Mouse (Mus musculus): ENCODE measurements around the gene Gm14743. TPM values are rescaled to one million over a fixed set of nuclear protein-coding genes. Genes with fewer than 3 reads are reported as not detected.
"Not testable (repeated sequence)": the region's sequence is repeated elsewhere in the genome, so short reads cannot be mapped to it uniquely, and the experiment has no call there.

Gene Gm14743
- not detected in 2 replicates for polyA plus RNA-seq (2015; fragmentation: Nextera tagmentation; extraction: Ambion mirVana)

- not testable (repeated sequence) for H3K4me2 ChIP-seq (replicated peaks); H3K4me1 ChIP-seq; H3K9ac ChIP-seq; H3K4me3 ChIP-seq (replicated peaks); ATAC-seq (ENCODE audit: insufficient number of reproducible peaks, low FRiP score, low TSS enrichment, low read depth); H3K27ac ChIP-seq (replicated peaks); H3K36me3 ChIP-seq; H3K9me3 ChIP-seq (replicated peaks); H3K27me3 ChIP-seq
- no CpG with 5 or more reads among the region's 3 CpGs for WGBS
Measured at GRCm38 (mm10) chrX:78245821-78246220, at the start of gene Gm14743. TSS of gene Gm14743 (minus strand) at chrX:78245921.

- no peak overlapping the region for H3K4me3 ChIP-seq (replicated peaks)
- H3K27ac ChIP-seq (replicated peaks), result no peak overlapping the region
Measured at GRCm38 (mm10) chrX:78202829-78203228, 42.9 kb downstream of the Gm14743 start.

GRCm38 (mm10) chrX:78202220-78202619 is 43.5 kb downstream of the Gm14743 start:
- H3K27me3 ChIP-seq; H3K4me2 ChIP-seq (replicated peaks); ATAC-seq (ENCODE audit: insufficient number of reproducible peaks, low FRiP score, low TSS enrichment, low read depth); H3K36me3 ChIP-seq; H3K9ac ChIP-seq; H3K9me3 ChIP-seq (replicated peaks); H3K4me3 ChIP-seq (replicated peaks); H3K27ac ChIP-seq (replicated peaks); H3K4me1 ChIP-seq: not testable (repeated sequence)
- 67% methylated on average over 1 of the region's 1 CpGs for WGBS

More at GRCm38 (mm10) chrX:78202829-78203228, 42.9 kb downstream of the Gm14743 start:
- Histone ChIP-seq H3K9ac (no peak overlapping the region), H3K27me3 (no peaks in the 10 kb centered on the region), H3K36me3 (no peaks in the 10 kb centered on the region), H3K4me1 (no peaks in the 10 kb centered on the region), H3K4me2 (replicated peaks) (no peak overlapping the region), H3K9me3 (replicated peaks) (no peaks in the 10 kb centered on the region)
- ATAC-seq (ENCODE audit: insufficient number of reproducible peaks, low FRiP score, low TSS enrichment, low read depth), result no peak
- 95% methylated on average over 5 of the region's 5 CpGs for WGBS

Other genes with a start within 250 kb of the Gm14743 start
- gene Obp1a, start 154.5 kb downstream of the Gm14743 start, polyA plus RNA-seq (2015; fragmentation: Nextera tagmentation; extraction: Ambion mirVana), result not detected in 2 replicates
- gene Gm5938, start 120.5 kb downstream of the Gm14743 start, polyA plus RNA-seq (2015; fragmentation: Nextera tagmentation; extraction: Ambion mirVana), result not detected in 2 replicates
- gene Obp1b, start 59.1 kb downstream of the Gm14743 start, polyA plus RNA-seq (2015; fragmentation: Nextera tagmentation; extraction: Ambion mirVana), result not detected in 2 replicates
- not detected in 2 replicates for gene 4930480E11Rik, start 123.7 kb upstream of the Gm14743 start, polyA plus RNA-seq (2015; fragmentation: Nextera tagmentation; extraction: Ambion mirVana)

Measured in embryonic facial prominence, embryonic 15.5 days (tissue).